Mouse (Mus musculus) lung, postnatal 4 days (tissue): ENCODE measurements at regions not wholly inside any gene's neighbourhood (a gene's known extent, or its start where the extent isn't known, plus 50 kb on each side); places are given as distances from the start of the nearest gene placed in this dataset.

ENCODE experiments used
- DNase-seq, 2 experiments: peaks; one replicate each; pipeline ENCODE4 v3.0.0; 2021

- no peak for DNase-seq
Measured at GRCm38 (mm10) chr17:47983286-47983685, 54.8 kb downstream of the 1700122O11Rik start.

DNA sequence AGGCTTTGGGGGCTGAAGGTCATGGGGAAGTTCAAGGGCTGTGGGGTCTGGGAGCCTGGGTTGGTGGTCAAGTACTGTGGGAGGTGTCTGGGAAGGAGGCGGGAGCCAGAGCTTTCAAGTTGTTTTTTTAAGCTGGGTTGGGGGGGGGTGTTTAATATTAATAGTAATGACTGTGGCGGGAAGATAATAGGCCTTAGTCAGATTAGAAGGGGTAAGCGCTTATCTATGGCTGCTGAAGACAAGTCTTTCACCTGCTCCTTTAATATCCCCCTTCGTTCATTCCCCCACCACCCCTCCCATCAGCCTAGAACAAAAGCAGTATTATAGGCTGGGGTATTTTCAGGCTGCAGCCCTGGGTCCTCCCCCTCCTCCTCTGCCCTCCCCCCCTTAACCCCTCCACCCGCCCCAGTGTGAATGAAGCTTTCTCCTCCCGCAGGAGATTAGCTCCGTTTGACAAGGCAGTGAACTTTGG, 56.5 kb downstream of the 1700122O11Rik start:
- DNase-seq: no peak

GRCm38 (mm10) chr17:47979266-47979665, 54.8 kb upstream of the Foxp4 start:
- DNase-seq: no peak

DNA sequence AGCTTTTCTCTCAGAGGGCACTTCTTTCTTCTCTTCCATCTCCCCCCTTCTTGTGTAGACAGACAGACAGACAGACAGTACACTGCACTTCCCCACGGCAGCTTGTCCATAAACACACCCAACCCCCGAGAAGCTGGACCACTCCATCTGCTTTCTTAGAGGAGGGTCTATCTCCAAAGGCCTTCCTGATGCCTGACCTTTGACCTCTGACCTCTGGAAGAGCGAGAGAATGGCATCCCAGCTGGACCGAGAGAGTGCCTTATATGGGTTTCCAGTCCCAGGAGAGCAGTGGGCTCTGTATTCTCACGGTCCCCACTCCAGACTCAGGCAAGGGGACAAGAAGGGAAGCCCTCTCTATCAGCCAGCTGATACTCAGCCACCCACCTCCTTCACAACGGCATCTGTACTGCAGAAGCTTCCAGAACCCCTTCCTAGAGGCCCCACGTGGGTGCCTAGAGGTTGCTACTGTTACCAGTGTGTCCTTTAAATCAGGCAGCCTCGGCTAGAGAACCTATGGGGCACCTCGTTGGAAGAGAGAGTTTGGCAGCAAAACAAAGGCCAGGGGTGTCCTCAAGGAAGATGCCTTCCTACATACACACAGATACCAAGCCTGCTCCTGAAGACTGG, 54.1 kb upstream of the Foxp4 start:
- DNase-seq: no peak

DNA sequence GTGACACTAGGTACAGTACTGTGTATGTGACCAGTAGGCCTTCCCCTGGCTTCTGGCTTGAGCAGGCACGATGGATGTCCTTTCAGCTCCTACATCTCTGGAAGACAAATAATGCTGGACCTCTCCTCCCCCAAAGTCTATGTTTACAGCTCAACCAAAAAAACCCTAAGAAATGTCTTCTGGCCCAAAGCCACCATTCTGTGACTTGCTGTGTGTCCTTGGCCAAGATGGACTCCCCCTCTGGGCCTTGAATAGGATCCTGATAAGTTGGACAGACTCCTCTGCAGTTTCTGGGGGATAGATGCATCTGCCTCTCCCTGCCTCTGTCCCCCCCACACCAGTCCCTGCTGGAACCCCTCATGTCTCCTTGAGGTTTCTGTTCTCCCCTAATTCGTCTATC, 53.6 kb upstream of the Foxp4 start:
- no peak for DNase-seq

GRCm38 (mm10) chr17:47976999-47977357, 52.5 kb upstream of the Foxp4 start:
- no peak for DNase-seq

GRCm38 (mm10) chr17:47976061-47976998, 51.9 kb upstream of the Foxp4 start:
- DNase-seq: peak; percentile 68 to 80

- peak; percentile 40 to 69 for DNase-seq
Measured at GRCm38 (mm10) chr17:47975281-47976060, 51.0 kb upstream of the Foxp4 start.

DNA sequence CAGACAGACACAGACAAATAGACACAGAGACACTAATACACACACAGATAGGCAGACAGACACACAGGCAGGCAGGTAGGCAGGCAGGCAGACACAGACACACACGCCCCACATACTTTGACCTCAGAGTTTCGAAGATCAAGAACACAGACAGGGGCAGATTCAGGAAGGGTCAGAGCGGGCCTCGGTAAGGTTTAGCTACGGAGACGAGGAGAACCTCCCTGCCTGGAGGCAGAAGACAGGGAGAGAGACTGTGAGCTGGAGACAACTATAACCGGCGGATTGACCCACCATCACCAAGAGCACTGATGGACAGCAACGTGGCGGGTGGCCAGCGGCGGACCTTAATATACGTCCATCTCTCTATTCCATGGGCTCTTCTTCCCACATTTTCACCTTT, 50.1 kb upstream of the Foxp4 start:
- no peak for DNase-seq
